Mouse (Mus musculus): ENCODE results near the gene Ftl1.

DNA sequence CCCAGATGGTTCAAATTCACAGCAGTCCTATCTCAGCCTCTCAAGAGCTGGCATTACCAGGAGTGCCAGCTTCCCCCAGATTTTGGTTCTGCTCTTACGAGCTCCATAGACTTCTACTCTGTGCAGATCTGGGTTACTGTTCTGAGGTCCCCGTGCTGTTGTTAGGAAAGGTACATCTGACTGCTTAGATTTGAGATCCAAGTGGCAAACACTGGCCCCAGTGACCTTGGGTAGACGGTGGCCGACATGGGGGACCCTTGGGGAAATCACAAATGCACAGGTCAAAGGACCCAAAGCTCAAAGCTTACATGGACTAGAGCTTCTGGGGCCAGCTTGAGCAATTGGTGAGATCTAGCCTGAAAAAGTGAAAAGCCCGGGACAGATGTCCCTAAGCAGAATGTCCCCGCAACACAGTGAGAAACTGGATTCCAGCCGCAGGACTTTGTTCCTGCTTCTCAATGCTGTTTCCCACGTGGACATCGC lies 2.9 kb downstream of the Ftl1 start:
- TF ChIP-seq CTCF (IDR thresholded peaks at IDR 0.05; ENCODE audit: insufficient read depth, low read depth, low read length) (no peak), POLR2A (IDR thresholded peaks at IDR 0.05; ENCODE audit: insufficient read depth, low read depth, low read length) (no peak)
